13 mouse cellular contexts compared by ENCODE assay signal in the genomic region with DNA sequence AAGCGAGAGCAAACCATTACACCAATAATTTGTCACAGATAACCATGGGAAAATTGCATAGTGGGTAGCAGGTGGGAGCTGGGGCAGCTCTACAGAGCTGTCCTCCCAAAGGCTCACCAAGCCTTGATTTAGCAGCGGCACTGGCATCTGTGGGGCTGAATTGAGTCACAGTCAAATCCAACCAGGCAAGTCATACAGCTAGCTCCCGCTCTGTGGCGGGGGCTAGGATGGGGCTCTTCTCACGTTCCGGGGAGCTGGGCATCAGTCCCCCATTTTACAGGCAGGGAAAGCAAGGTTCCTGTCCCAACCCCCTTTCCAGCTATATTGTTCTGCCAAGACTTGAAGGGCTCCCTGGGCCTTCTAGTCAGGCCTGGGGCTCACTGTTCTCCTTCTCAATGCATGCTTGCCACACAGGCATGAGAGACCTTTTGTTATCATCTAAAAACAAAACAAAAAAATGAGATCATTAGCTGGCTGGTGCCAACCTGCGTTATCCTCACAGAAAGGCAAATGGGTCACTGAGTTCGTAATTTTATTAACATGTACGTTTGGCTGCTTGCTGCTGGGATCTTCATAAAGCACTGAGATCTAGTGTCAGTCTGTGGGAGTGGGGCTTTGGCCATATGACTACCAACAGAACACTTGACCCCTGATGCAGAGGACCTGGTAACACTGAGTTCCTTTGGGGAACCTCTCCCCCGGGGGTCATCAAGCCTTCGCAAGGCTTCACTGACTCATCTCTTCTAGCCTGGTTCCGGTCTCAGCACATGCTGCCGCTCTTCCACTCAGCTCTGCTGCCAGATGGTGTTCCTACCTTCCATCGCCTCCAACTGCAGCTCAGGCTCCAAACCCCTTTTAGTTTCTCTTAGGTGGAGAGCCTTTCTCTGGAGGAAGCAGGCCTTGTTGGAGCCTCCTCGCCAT. TPM values are rescaled to one million over a fixed set of nuclear protein-coding genes. Genes with fewer than 3 reads are reported as not detected.
A peak's percentile ranks its signal among the peaks of the same experiment; 100 is the strongest.
DNase-seq lines count a peak whose midpoint lies in the region; ATAC-seq and TF ChIP-seq lines count a peak whose summit lies in the region.
"Had no signal": no experiment of that assay in that cellular context is flagged by ENCODE, and none has a peak within 500 bp of the region (broad histone marks: within the 10 kb centered on the region; RNA-seq: fewer than 3 reads in every experiment).

No protein-coding gene starts in this region.

- no peaks in the 10 kb centered on the region for H3K27me3 ChIP-seq in hindbrain, embryonic 13.5 days
- no peaks in the 10 kb centered on the region for H3K27me3 ChIP-seq in hindbrain, embryonic 12.5 days

- TF ChIP-seq CTCF in layer of hippocampus, adult 2 months (conservative IDR thresholded peaks at IDR 0.05): no peak

- peak overlapping the region; percentile 23 for H3K27ac ChIP-seq in hindbrain, embryonic 13.5 days
- H3K27ac ChIP-seq in hindbrain, embryonic 12.5 days: no peak overlapping the region; the same call in 1 of the 2 replicates
- H3K27ac ChIP-seq in layer of hippocampus, adult 2 months: peak overlapping the region; percentile 89
- H3K27ac ChIP-seq: kidney, postnatal 0 days; liver, embryonic 15.5 days had no signal

- H3K4me2 ChIP-seq in hindbrain, embryonic 13.5 days: no peak overlapping the region
- H3K4me2 ChIP-seq in hindbrain, embryonic 12.5 days (replicated peaks): no peak overlapping the region
- H3K4me2 ChIP-seq: heart, embryonic 11.5 days; liver, embryonic 15.5 days; midbrain, embryonic 11.5 days had no signal

- ATAC-seq in hindbrain, embryonic 13.5 days (ENCODE audit: low FRiP score): no peak
- no peak for ATAC-seq in hindbrain, embryonic 12.5 days (ENCODE audit: low FRiP score)

- peaks cover 12% of the 10 kb centered on the region for H3K4me1 ChIP-seq in hindbrain, embryonic 13.5 days (replicated peaks)
- H3K4me1 ChIP-seq in hindbrain, embryonic 12.5 days: peaks cover 2% of the 10 kb centered on the region
- H3K4me1 ChIP-seq: liver, embryonic 15.5 days had no signal

- DNase-seq in brain, adult 2 months (ENCODE audit: low read depth, low spot score): peak; percentile 96
- DNase-seq in cerebellum, adult 8-10 months: peak; percentile 41
- DNase-seq in layer of hippocampus, adult 2 months (ENCODE audit: low spot score in 2 of 2): peak; percentile 59 to 77
- no peak for DNase-seq in MN1 (ENCODE audit: low spot score)
- no peak for DNase-seq in adrenal gland, postnatal 14 days
- no peak for DNase-seq in embryo, embryonic 11 days
- DNase-seq: adrenal gland, postnatal 10 days had no signal

- H3K4me3 ChIP-seq in hindbrain, embryonic 13.5 days: no peak overlapping the region
- no peak overlapping the region for H3K4me3 ChIP-seq in hindbrain, embryonic 12.5 days
- H3K4me3 ChIP-seq in layer of hippocampus, adult 2 months: no peak overlapping the region
- H3K4me3 ChIP-seq: liver, embryonic 15.5 days had no signal

- H3K36me3 ChIP-seq in hindbrain, embryonic 13.5 days: peaks cover 35% of the 10 kb centered on the region
- peaks cover 34% of the 10 kb centered on the region for H3K36me3 ChIP-seq in hindbrain, embryonic 12.5 days

- WGBS in hindbrain, embryonic 13.5 days: 69% methylated on average over 15 of the region's 15 CpGs
- 76% methylated on average over 15 of the region's 15 CpGs for WGBS in hindbrain, embryonic 12.5 days

- H3K9ac ChIP-seq in hindbrain, embryonic 13.5 days: no peak overlapping the region
- no peak overlapping the region for H3K9ac ChIP-seq in hindbrain, embryonic 12.5 days
- H3K9ac ChIP-seq: liver, embryonic 15.5 days had no signal

- no peaks in the 10 kb centered on the region for H3K9me3 ChIP-seq in hindbrain, embryonic 13.5 days
- no peaks in the 10 kb centered on the region for H3K9me3 ChIP-seq in hindbrain, embryonic 12.5 days (replicated peaks)
- H3K9me3 ChIP-seq: liver, embryonic 15.5 days had no signal

RNA-seq across cellular contexts. Expression of gene Shisa4, which starts 5.3 kb away (rescaled TPM):
- polyA plus RNA-seq in hindbrain, embryonic 13.5 days (2015; fragmentation: Nextera tagmentation; extraction: Ambion mirVana): 84.2 and 89.9 TPM in 2 replicates
- polyA plus RNA-seq in hindbrain, embryonic 12.5 days (2016; fragmentation: Nextera tagmentation; extraction: Ambion mirVana): 64.1 and 69.8 TPM in 2 replicates
- 100 to 1,000 TPM; 121 TPM for total RNA-seq in layer of hippocampus, adult 2 months (2021)
- total RNA-seq in adrenal gland, postnatal 14 days (2021): 8.7 and 10.6 TPM in 2 replicates

RNA-seq across cellular contexts. Expression of gene Ipo9, which starts 50.0 kb away (rescaled TPM):
- polyA plus RNA-seq in hindbrain, embryonic 13.5 days (2015; fragmentation: Nextera tagmentation; extraction: Ambion mirVana): 124 and 126 TPM in 2 replicates
- polyA plus RNA-seq in hindbrain, embryonic 12.5 days (2016; fragmentation: Nextera tagmentation; extraction: Ambion mirVana): 164 and 183 TPM in 2 replicates
- total RNA-seq in layer of hippocampus, adult 2 months (2021): 100 to 1,000 TPM; 146 to 154 TPM
- total RNA-seq in adrenal gland, postnatal 14 days (2021): 72.6 and 73.7 TPM in 2 replicates

RNA-seq across cellular contexts. Expression of gene Lmod1, which starts 55.7 kb away (rescaled TPM):
- polyA plus RNA-seq in hindbrain, embryonic 13.5 days (2015; fragmentation: Nextera tagmentation; extraction: Ambion mirVana): 0.29 and 0.31 TPM in 2 replicates
- polyA plus RNA-seq in hindbrain, embryonic 12.5 days (2016; fragmentation: Nextera tagmentation; extraction: Ambion mirVana): 0.44 and 0.94 TPM in 2 replicates
- total RNA-seq in layer of hippocampus, adult 2 months (2021): under 1 TPM; 0.39 to 0.61 TPM
- 1.7 and 3.7 TPM in 2 replicates for total RNA-seq in adrenal gland, postnatal 14 days (2021)

Comparison
In these comparisons a context has a peak if more than half of its experiments do, and no peak if none do; other contexts are left out.
1. DNase-seq: peak in brain, adult 2 months (single experiment), cerebellum, adult 8-10 months (single experiment) and layer of hippocampus, adult 2 months (2 of 2); none in MN1 (single experiment), adrenal gland, postnatal 14 days (single experiment) and embryo, embryonic 11 days (single experiment).
2. RNA of gene Shisa4, which starts 5.3 kb away (total RNA-seq): 121 TPM in layer of hippocampus, adult 2 months; 8.7 to 10.6 TPM in adrenal gland, postnatal 14 days; every median in the first group is over 10 times any median in the second.